Mouse (Mus musculus) lung, embryonic 15.5 days (tissue): ENCODE measurements around the gene Rab36. TPM values are rescaled to one million over a fixed set of nuclear protein-coding genes. Genes with fewer than 3 reads are reported as not detected.

Source experiments
- polyA plus RNA-seq: library from polyadenylated mRNA; unstranded; fragments of >200 nt; fragmentation: Nextera tagmentation; extraction: Ambion mirVana; gene quantifications from 2 replicates; pipeline ENCODE4 v1.2.1, GENCODE M21; 2015

Rab36 gene
- polyA plus RNA-seq, 1 experiment from 2014 or later, result 13.1 TPM

Other genes with a start within 250 kb of the Rab36 start
- 2.9 and 3.0 TPM in 2 replicates for gene Gnaz, start 69.9 kb upstream of the Rab36 start, polyA plus RNA-seq
- 0.96 and 2.1 TPM in 2 replicates for gene Rsph14, start 4.5 kb upstream of the Rab36 start, polyA plus RNA-seq
- gene Bcr, start 23.5 kb downstream of the Rab36 start, polyA plus RNA-seq, result 8.6 and 8.9 TPM in 2 replicates
- gene Specc1l, start 175.0 kb downstream of the Rab36 start, polyA plus RNA-seq, result 45.2 and 47.3 TPM in 2 replicates